Mouse (Mus musculus) WW6 (cell line): Measurements from ENCODE around the gene Sdad1.

Experiments
- DNase-seq: peaks from one replicate; pipeline ENCODE4 v3.0.0-alpha.2; 2013; ENCODE audit warnings: low read depth, low spot score

Sdad1 gene

GRCm38 (mm10) chr5:92312046-92312715 lies 1.9 kb upstream of the Sdad1 start:
- DNase-seq: peak; percentile 43

DNA sequence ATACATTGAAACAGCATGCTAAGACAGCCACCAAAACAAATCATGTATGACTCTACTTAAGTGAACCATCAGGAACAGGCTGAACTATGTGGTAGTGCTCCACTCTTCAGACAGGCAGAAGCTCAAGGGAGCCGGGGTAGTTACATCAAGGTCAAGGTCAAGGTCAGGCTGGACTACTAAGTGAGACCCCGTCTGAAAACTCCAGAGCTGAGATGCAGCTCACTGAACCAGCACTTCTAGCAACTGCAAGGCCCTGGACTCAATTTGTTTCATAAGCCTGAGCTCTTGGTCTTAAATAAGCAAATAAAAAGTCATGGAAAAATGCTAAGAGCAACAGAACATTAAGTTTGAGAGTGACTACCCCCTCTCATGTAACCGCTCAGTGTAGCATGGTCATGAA lies 6.0 kb downstream of the Sdad1 start:
- DNase-seq: no peak

DNA sequence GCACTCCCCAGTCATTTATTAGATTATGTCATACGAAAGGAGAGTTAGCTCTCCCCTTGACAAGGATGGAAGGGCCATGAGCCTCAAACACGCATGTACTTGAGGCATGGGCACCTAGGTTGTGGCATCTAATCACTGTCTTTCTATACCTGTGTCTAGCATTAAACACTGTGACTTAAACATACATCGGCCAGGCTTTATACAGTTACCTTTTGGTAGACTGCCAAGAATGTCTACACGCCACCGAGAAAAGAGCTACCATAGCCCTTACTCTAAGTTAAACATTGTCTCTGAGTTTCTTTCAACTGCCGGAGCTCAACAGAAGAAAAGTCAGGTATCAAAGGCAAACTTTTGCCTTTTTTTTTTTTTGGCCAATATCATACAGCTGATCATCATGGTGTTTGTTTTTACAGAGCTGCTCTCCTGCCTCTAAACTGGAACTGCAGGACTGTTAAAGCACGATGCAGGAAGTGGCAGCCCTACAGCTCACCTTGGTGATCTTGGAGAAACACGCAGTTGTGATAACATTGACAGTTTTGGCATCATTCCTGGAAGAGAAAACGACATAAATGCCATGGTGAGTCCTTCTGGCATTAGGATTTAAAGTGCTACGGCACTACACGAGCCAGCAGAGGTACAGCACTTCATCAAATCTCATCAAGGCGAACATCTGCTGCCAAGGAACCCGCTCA lies 8.0 kb downstream of the Sdad1 start:
- no peak for DNase-seq

GRCm38 (mm10) chr5:92294525-92294924 lies 15.8 kb downstream of the Sdad1 start:
- no peak for DNase-seq

GRCm38 (mm10) chr5:92291652-92292414 lies 18.4 kb downstream of the Sdad1 start:
- DNase-seq: no peak

DNA sequence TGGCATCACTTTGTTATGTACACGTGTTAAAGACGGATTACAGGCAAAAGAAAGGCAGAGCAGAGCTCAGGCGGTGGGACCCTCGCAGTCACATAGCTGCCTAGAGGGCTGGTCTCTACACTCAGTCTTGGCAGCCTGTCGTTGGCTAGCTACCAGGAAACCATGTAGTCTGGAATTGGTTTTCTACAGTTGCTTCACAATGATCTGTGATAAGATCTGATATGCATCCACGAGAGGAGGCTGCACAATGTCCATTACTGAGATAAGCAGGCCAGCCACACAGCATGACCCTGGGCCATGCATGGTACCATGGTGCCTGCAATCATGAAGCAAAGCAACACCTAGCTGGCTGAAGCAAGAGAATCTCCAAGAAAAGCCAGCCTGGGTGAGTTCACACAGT lies 22.4 kb downstream of the Sdad1 start:
- DNase-seq: no peak

DNA sequence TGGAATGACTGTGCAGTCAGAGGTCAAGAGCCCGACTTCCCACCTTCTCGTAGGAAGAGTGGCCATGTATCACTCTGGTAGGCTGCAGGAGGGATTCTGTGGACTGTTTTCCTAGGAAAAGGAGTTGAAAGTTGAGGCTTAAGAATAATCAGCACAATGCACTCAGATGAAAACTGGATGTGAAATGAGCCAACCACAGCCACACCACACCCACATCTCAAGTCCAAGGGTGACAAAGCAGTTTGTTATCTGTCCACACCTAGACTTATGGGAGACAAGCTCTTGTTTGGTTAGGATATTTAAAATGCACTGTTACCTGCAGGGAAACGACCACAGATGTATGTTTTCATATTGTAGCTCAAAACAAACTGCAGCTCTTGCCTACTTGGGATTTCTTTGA lies 27.2 kb downstream of the Sdad1 start:
- DNase-seq: no peak

GRCm38 (mm10) chr5:92282571-92282970 lies 27.7 kb downstream of the Sdad1 start:
- DNase-seq: no peak

DNA sequence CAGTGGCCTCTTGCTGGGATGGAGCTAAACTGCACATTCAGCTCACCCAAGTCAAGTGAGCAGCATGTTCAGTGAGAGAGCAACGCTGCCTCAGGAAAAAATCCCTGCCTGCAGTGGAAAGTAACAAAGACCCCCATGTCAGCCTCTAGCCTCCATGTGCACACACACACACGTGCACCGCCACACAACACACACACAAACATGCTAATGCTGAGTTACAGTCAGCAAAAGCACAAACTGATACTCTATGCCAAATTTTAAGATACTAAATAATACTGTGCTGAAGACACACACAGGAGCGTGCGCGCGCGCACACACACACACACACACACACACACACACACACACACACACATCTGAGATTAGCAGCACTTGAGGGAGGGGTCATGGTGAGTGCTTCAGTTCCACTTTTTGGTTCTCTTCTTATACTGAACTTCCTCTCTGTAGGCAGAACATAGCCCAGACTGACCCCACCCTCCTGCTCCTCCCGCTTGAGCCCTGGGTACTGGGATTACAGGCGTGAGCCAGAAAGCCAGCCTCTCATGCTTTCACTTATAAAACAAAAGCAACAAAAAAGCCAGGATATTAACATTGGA lies 31.2 kb downstream of the Sdad1 start:
- DNase-seq: no peak

GRCm38 (mm10) chr5:92277437-92278394 lies 32.6 kb downstream of the Sdad1 start, which contains the start of gene Naaa:
Gene Naaa, minus strand, starts transcription at chr5:92278170.
- peak; percentile 70 for DNase-seq

- DNase-seq: no peak
Observed at GRCm38 (mm10) chr5:92270496-92270895, 39.8 kb downstream of the Sdad1 start.

GRCm38 (mm10) chr5:92263761-92264359 lies 46.4 kb downstream of the Sdad1 start:
- DNase-seq: no peak

GRCm38 (mm10) chr5:92262646-92263045 lies 47.6 kb downstream of the Sdad1 start:
- DNase-seq: no peak

GRCm38 (mm10) chr5:92256218-92256617 lies 54.1 kb downstream of the Sdad1 start, which contains the start of gene Ppef2:
Gene Ppef2, minus strand, starts transcription at chr5:92256278.
- no peak for DNase-seq

DNA sequence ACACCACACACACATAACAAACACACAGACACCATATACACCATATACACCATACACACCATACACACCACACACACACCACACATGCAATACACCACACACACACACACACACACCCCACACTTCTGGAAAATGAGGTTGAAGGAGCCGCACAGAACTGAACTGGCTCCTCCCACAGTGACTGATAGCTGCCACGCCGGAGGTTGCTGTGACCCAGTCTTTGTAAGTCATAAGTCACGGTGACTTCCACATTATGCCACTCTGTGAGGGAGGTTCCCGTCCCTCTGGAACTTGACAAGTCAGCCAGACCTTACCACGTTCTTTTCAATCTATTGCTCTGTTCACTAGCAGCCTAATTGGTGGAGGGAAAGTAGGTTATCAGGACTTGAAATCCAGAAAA lies 55.8 kb downstream of the Sdad1 start:
- no peak for DNase-seq

GRCm38 (mm10) chr5:92252797-92253343 lies 57.4 kb downstream of the Sdad1 start:
- DNase-seq: no peak

DNA sequence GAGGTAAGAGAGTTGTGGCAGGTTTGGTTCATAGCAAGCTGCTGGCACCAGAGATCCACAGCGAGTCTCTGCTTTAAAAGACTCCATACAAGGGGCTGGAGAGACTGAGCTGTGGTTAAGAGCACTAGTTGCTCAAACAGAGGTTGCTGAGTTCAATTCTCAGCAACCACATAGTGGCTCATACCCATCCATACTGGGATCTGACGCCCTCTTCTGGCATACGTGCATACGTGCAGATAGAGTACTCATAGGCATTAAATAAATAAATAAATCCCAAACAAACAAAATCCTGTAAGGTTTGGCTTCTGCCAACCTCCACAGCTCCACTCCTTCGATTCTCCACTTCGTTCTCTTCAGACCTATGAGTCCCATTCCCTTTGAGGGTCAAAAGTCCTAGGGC lies 58.2 kb downstream of the Sdad1 start:
- DNase-seq: no peak

GRCm38 (mm10) chr5:92248614-92249013 lies 61.7 kb downstream of the Sdad1 start:
- no peak for DNase-seq

DNA sequence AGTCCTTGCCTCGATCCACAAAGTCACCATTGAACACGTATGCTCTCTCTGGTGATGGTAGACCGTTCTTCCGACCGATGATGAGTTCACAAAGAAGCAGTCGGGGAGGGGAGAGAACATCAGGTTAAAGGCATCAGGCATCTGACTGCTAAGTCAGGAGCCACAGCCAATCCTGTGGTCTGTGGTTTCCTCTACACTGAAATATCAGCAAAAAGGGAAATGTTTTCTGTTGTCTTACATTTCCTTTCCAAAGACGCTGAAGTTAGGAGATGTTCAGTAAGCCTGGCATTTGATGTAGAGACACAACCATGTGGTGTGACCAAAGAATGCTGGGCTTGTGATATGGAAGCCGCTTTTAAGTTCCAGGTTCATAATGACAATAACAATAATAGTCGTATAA lies 64.8 kb downstream of the Sdad1 start:
- no peak for DNase-seq

DNA sequence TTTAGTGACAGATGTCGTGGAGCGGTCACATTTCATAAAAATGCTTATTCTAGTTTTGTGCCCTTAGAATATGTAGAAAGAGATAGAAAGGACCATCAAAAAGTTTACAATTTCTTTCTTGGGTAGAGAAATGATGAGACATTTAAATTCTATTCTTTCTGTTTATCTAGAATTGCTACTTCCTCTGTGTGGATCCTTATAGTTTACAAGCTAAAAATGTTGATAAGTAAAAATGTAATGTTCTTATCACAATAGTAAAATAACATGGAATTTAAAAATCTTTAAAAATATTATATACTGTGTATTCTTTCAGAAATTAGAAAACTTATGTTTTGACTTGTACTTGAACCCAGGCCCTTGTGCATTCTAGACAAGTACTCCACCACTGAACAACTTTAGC lies 65.4 kb downstream of the Sdad1 start:
- DNase-seq: no peak
